Mouse (Mus musculus): Measurements from ENCODE around the gene Ylpm1. TPM values are rescaled to one million over a fixed set of nuclear protein-coding genes. Genes with fewer than 3 reads are reported as not detected.

Gene Ylpm1
- total and polyA plus RNA-seq, 2 experiments: 5.2 to 16.9 TPM

DNA sequence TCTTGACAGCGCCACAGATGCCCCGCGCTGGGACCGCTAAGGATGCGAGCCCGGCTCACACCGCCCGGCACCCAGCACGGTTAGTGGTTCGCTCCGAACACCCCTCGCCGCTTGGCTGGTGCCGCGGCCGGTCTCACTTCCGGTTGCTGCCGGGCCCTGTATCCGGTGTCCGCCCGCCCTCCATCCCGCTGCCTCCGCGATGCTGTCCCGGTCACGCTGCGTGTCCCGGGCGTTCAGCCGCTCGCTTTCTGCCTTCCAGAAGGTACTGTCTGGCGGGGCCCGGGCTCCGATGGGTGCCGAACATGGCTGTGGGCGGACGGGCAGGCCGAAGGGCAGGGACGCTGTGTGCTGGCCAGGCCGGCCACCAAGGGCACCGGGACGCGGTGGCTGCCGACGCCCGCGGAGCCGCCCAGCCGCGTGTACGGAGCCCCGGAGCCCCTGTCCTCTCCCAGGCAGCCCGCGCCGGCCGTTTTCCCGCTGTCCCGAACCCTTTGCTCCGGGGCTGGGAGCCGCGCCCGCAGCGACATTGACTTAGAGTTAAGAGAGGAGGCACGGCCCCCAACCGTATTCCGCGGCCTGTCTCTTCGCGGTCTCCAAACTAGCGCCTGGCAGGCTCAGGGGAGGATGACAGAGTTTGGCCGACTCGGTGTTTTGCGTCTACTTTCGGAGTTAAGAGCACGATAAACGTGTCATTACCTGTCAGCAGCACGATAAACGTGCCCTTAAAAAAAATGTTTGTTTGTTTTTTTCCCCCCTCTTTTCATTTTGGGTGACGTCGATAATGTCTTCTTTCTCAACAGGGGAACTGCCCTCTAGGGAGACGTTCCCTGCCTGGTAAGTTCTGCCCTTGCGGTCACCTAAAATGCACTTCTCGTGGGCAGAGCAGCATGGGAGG lies 114.8 kb downstream of the Ylpm1 start, which contains the start of the genes Prox2 and Dlst:
TSS of gene Prox2 (minus strand) at position 62 of the 895 bp plus-strand sequence.
TSS of gene Dlst (plus strand) at position 136 of the 895 bp plus-strand sequence.
- under 1% methylated on average over 83 of the region's 83 CpGs for WGBS
- H3K79me2 ChIP-seq (ENCODE audit: control insufficient read depth, insufficient read depth, low read length): peaks cover 18% of the 10 kb centered on the region; the same call in 1 of the 2 replicates

DNA sequence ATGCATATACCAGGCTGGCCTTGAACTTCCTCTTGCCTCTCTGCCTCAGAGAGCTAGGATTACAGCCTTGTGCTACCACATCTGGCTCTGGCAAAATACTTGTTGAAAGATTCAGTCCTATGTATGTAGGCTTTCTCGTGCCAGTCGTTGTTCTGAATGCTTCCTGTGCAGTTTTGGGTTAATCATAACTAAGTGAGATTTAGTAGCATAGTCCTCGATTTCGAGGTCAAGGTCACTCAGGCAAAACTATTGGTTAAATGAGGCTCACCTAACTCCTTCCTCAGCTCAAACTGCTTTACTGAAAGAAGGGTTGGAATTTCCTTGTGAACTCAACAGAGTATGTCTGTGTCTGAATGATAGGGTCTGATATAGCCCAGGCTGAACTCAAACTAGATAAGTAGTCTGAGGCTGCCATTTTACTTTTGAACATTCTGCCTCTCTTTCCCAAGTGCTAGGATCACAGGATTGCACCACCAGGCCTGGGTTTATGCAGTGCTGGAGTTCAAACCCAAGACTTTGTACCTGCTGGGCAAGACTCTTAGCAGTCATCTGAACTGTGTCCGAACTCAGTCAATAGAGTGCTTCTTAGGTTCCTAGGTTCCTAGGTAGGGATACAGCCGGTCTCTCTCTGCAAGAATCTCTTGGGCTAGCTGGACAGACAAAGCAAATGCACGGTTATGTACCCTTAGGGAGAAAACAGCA lies 116.6 kb downstream of the Ylpm1 start:
- Histone ChIP-seq H3K4me3 (ENCODE audit: insufficient read depth, low read depth, low read length) (0 out of 2 replicates have a peak overlapping the region, but pooled peaks have one; percentile 6), H3K79me2 (ENCODE audit: control insufficient read depth, insufficient read depth, low read length) (peaks cover 23% of the 10 kb centered on the region; the same call in 1 of the 2 replicates), H3K27ac (replicated peaks; ENCODE audit: insufficient read depth, low read depth, low read length) (peak overlapping the region; percentile 69), H3K27me3 (ENCODE audit: control insufficient read depth, insufficient read depth, low read length) (no peaks in the 10 kb centered on the region), H3K9ac (ENCODE audit: low read depth, low read length) (peak overlapping the region; percentile 29; the same call in 1 of the 2 replicates), H3K4me1 (ENCODE audit: control insufficient read depth, insufficient read depth, low read length) (peaks cover 21% of the 10 kb centered on the region), H3K36me3 (ENCODE audit: control insufficient read depth, insufficient read depth, low read length) (peaks cover 15% of the 10 kb centered on the region)
- peak; percentile 83 for DNase-seq (ENCODE audit: extremely low read depth, low read depth, low spot score)
- WGBS: 29% methylated on average over 7 of the region's 7 CpGs
- no peak for TF ChIP-seq POLR2A (IDR thresholded peaks at IDR 0.05; ENCODE audit: extremely low read depth, insufficient read depth, low read length)

More for the DNA sequence above, 114.8 kb downstream of the Ylpm1 start, which contains the start of the genes Prox2 and Dlst:
- Histone ChIP-seq H3K4me3 (ENCODE audit: insufficient read depth, low read depth, low read length) (peak within 1 kb of the TSS; percentile 85), H3K27me3 (ENCODE audit: control insufficient read depth, insufficient read depth, low read length) (no peaks in the 10 kb centered on the region), H3K27ac (replicated peaks; ENCODE audit: insufficient read depth, low read depth, low read length) (peak within 1 kb of the TSS; percentile 88), H3K36me3 (ENCODE audit: control insufficient read depth, insufficient read depth, low read length) (peaks cover 9% of the 10 kb centered on the region), H3K9ac (ENCODE audit: low read depth, low read length) (peak within 1 kb of the TSS; percentile 99), H3K4me1 (ENCODE audit: control insufficient read depth, insufficient read depth, low read length) (peaks cover 21% of the 10 kb centered on the region)
- DNase-seq (ENCODE audit: extremely low read depth, low read depth, low spot score): peak; percentile 65
- TF ChIP-seq POLR2A (IDR thresholded peaks at IDR 0.05; ENCODE audit: extremely low read depth, insufficient read depth, low read length): peak; percentile 75
- TF ChIP-seq CTCF (IDR thresholded peaks at IDR 0.05; ENCODE audit: low read depth, low read length): no peak

DNA sequence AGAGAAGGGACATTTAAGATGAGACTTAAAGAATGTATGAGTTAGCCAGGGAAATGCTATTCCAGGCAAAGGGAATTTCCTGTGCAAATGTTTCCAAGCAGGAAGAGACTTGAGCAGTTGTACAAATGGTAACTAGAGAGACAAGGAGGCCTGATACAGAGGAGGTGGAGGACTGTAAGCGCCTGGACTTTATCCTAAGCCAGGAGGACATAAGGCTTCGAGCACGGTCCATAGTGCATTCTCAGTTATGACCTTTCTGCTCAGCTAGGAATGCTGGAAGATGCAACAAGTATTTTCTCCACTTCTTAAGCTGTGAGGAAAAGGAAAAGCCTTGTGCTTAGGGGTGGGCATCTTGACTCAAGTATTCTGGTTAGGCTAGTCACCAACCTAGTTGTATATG lies 117.2 kb downstream of the Ylpm1 start:
- no peak for TF ChIP-seq POLR2A (IDR thresholded peaks at IDR 0.05; ENCODE audit: extremely low read depth, insufficient read depth, low read length)
- H3K4me1 ChIP-seq (ENCODE audit: control insufficient read depth, insufficient read depth, low read length): peaks cover 21% of the 10 kb centered on the region
- H3K79me2 ChIP-seq (ENCODE audit: control insufficient read depth, insufficient read depth, low read length): peaks cover 23% of the 10 kb centered on the region; the same call in 1 of the 2 replicates
- H3K27ac ChIP-seq (replicated peaks; ENCODE audit: insufficient read depth, low read depth, low read length): peak overlapping the region; percentile 69
- peak; percentile 66 for DNase-seq (ENCODE audit: extremely low read depth, low read depth, low spot score)
- no peak overlapping the region for H3K9ac ChIP-seq (ENCODE audit: low read depth, low read length)
- H3K27me3 ChIP-seq (ENCODE audit: control insufficient read depth, insufficient read depth, low read length): no peaks in the 10 kb centered on the region
- 21% methylated on average over 3 of the region's 3 CpGs for WGBS
- no peak overlapping the region for H3K4me3 ChIP-seq (ENCODE audit: insufficient read depth, low read depth, low read length)
- peaks cover 21% of the 10 kb centered on the region for H3K36me3 ChIP-seq (ENCODE audit: control insufficient read depth, insufficient read depth, low read length)

DNA sequence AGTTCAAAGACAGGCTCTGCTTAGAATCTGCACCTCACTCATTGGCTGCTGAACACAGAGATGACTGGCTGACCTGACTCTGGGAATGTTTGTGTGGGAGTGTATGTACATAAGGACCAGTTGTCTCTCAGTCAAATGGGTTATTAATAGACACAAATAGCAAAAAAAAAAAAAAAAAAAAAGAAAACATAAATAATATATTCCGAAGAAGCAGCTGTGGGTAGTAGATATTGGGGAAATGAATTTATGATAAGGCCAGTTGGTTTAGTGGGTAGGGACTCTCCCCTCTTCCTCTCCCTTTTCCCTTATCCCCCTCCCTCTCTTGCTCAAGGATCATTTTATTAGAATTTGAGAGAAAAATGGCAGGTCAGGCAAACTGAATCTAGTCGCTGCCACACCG lies 117.8 kb downstream of the Ylpm1 start:
- H3K27me3 ChIP-seq (ENCODE audit: control insufficient read depth, insufficient read depth, low read length): no peaks in the 10 kb centered on the region
- peaks cover 21% of the 10 kb centered on the region for H3K4me1 ChIP-seq (ENCODE audit: control insufficient read depth, insufficient read depth, low read length)
- DNase-seq (ENCODE audit: extremely low read depth, low read depth, low spot score): no peak
- WGBS: 83% methylated on average over 3 of the region's 3 CpGs
- no peak overlapping the region for H3K9ac ChIP-seq (ENCODE audit: low read depth, low read length)
- H3K4me3 ChIP-seq (ENCODE audit: insufficient read depth, low read depth, low read length): no peak overlapping the region
- H3K79me2 ChIP-seq (ENCODE audit: control insufficient read depth, insufficient read depth, low read length): peaks cover 25% of the 10 kb centered on the region; the same call in 1 of the 2 replicates
- peaks cover 27% of the 10 kb centered on the region for H3K36me3 ChIP-seq (ENCODE audit: control insufficient read depth, insufficient read depth, low read length)
- no peak for TF ChIP-seq CTCF (IDR thresholded peaks at IDR 0.05; ENCODE audit: low read depth, low read length)
- no peak for TF ChIP-seq POLR2A (IDR thresholded peaks at IDR 0.05; ENCODE audit: extremely low read depth, insufficient read depth, low read length)
- H3K27ac ChIP-seq (replicated peaks; ENCODE audit: insufficient read depth, low read depth, low read length): no peak overlapping the region

DNA sequence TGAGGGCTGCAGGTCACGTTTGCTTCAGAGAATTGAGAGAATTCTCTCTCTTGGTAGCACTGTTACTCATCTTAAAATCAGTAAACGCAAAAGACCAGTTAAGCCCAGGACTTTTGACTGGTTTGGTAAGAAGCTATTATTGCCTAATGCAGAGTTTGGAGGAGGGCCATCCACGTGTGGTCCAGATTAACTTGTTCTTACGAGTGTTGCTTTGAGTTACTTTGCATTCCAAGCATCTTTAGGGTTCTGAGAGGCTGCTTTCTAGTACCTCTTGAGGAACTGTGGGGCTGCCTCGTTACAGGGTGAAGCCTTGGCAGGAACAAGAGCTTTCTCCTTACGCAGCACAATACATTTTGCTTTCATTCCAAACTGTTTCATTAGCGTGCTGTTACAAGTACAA lies 119.6 kb downstream of the Ylpm1 start:
- Histone ChIP-seq H3K27ac (replicated peaks; ENCODE audit: insufficient read depth, low read depth, low read length) (no peak overlapping the region), H3K27me3 (ENCODE audit: control insufficient read depth, insufficient read depth, low read length) (no peaks in the 10 kb centered on the region), H3K36me3 (ENCODE audit: control insufficient read depth, insufficient read depth, low read length) (peaks cover 38% of the 10 kb centered on the region), H3K79me2 (ENCODE audit: control insufficient read depth, insufficient read depth, low read length) (peaks cover 25% of the 10 kb centered on the region; the same call in 1 of the 2 replicates), H3K9ac (ENCODE audit: low read depth, low read length) (no peak overlapping the region), H3K4me1 (ENCODE audit: control insufficient read depth, insufficient read depth, low read length) (peaks cover 18% of the 10 kb centered on the region), H3K4me3 (ENCODE audit: insufficient read depth, low read depth, low read length) (no peak overlapping the region)
- no peak for TF ChIP-seq POLR2A (IDR thresholded peaks at IDR 0.05; ENCODE audit: extremely low read depth, insufficient read depth, low read length)
- no peak for TF ChIP-seq CTCF (IDR thresholded peaks at IDR 0.05; ENCODE audit: low read depth, low read length)
- peak; percentile 79 for DNase-seq (ENCODE audit: extremely low read depth, low read depth, low spot score)
- WGBS: 52% methylated on average over 7 of the region's 7 CpGs

Other genes starting within 250 kb of the Ylpm1 start
- 40.2 and 53.6 TPM in 2 replicates for gene Npc2, start 223.2 kb upstream of the Ylpm1 start, total RNA-seq (2014; rRNA removed)
- gene Npc2, start 223.2 kb upstream of the Ylpm1 start, polyA plus RNA-seq (2012; rRNA removed): 83.2 and 85.8 TPM in 2 replicates
- gene Isca2, start 223.1 kb upstream of the Ylpm1 start, total RNA-seq (2014; rRNA removed): 41.4 and 44.0 TPM in 2 replicates
- gene Isca2, start 223.1 kb upstream of the Ylpm1 start, polyA plus RNA-seq (2012; rRNA removed): 48.2 and 54.3 TPM in 2 replicates
- gene Ltbp2, start 119.8 kb upstream of the Ylpm1 start, total RNA-seq (2014; rRNA removed): 0.65 and 1.0 TPM in 2 replicates
- gene Ltbp2, start 119.8 kb upstream of the Ylpm1 start, polyA plus RNA-seq (2012; rRNA removed): 0.77 and 1.7 TPM in 2 replicates
- gene Fcf1, start 25.4 kb upstream of the Ylpm1 start, total RNA-seq (2014; rRNA removed): 47.5 and 59.7 TPM in 2 replicates
- 21.7 and 23.2 TPM in 2 replicates for gene Fcf1, start 25.4 kb upstream of the Ylpm1 start, polyA plus RNA-seq (2012; rRNA removed)
- gene Arel1, start 25.4 kb upstream of the Ylpm1 start, total RNA-seq (2014; rRNA removed): 22.2 and 22.4 TPM in 2 replicates
- 17.6 and 21.0 TPM in 2 replicates for gene Arel1, start 25.4 kb upstream of the Ylpm1 start, polyA plus RNA-seq (2012; rRNA removed)
- 1.8 and 1.9 TPM in 2 replicates for gene Prox2, start 114.4 kb downstream of the Ylpm1 start, total RNA-seq (2014; rRNA removed)
- 1.3 and 1.5 TPM in 2 replicates for gene Prox2, start 114.4 kb downstream of the Ylpm1 start, polyA plus RNA-seq (2012; rRNA removed)
- 149 and 150 TPM in 2 replicates for gene Dlst, start 114.5 kb downstream of the Ylpm1 start, total RNA-seq (2014; rRNA removed)
- gene Dlst, start 114.5 kb downstream of the Ylpm1 start, polyA plus RNA-seq (2012; rRNA removed): 111 and 112 TPM in 2 replicates
- 0.28 and 0.34 TPM in 2 replicates for gene Rps6kl1, start 154.9 kb downstream of the Ylpm1 start, total RNA-seq (2014; rRNA removed)
- 0.39 and 0.48 TPM in 2 replicates for gene Rps6kl1, start 154.9 kb downstream of the Ylpm1 start, polyA plus RNA-seq (2012; rRNA removed)
- not detected in 2 replicates for gene Pgf, start 181.5 kb downstream of the Ylpm1 start, total RNA-seq (2014; rRNA removed)
- not detected in 2 replicates for gene Pgf, start 181.5 kb downstream of the Ylpm1 start, polyA plus RNA-seq (2012; rRNA removed)
- gene Eif2b2, start 223.2 kb downstream of the Ylpm1 start, total RNA-seq (2014; rRNA removed): 17.9 and 23.1 TPM in 2 replicates
- 37.0 and 54.8 TPM in 2 replicates for gene Eif2b2, start 223.2 kb downstream of the Ylpm1 start, polyA plus RNA-seq (2012; rRNA removed)